Mouse (Mus musculus) kidney, adult 2 months (tissue): Measurements from ENCODE around the gene Pex12.

Source experiments
- CTCF ChIP-seq: fragments of 200-500 bp; conservative IDR thresholded peaks from 2 replicates; pipeline ENCODE4 v1.5.1; 2011; ENCODE audit warnings: low read depth, mild to moderate bottlenecking, control low read depth, low read length, moderate library complexity, mixed read lengths; ENCODE audit not compliant: insufficient read depth, insufficient read length
- POLR2A ChIP-seq: fragments of 200-500 bp; IDR thresholded peaks from one replicate; pipeline ENCODE4 v1.6.1; 2011; ENCODE audit warnings: low read depth, low read length, control low read depth

DNA sequence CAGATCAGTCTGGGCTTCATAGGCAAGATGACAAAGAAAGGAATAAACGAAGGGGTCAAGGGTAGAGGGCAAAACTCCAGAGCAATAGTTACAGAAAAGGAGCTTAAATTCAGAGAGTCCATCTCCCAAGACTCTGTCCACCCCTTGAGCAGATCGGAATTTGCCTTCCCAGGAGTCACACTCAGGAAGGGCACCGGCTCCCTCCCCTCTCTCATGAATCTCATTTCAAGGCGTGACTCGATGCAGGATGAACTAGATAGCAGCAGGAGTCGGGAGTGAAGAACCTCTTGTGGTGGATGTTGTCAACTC is 31.6 kb downstream of the Pex12 start:
- TF ChIP-seq POLR2A (no peak), CTCF (no peak)
